Mouse (Mus musculus): ENCODE data around the gene Osbpl2. TPM values are rescaled to one million over a fixed set of nuclear protein-coding genes. Genes with fewer than 3 reads are reported as not detected.

The Osbpl2 gene
- polyA plus RNA-seq, 1 experiment from 2014 or later = 66.1 TPM

DNA sequence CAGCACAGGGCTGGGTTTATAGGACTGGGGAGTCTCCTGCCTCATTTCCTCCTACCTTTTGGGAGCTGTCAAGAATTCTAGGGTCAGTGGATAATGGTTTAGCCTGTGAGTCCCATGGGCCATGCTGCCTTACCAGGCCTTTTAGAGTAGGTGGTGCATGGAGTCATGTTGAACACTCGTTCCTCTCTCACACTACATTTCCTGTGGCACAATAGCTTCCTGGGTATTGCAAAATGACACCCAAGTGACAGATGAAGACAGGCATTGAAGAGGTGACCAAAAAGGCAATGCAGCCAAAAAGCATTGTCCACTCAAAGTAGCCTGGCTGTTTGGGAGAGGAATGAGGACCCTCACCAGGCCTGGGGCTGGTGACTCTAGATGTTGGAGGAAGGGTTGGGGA is 8.6 kb downstream of the Osbpl2 start:
- no peaks in the 10 kb centered on the region for H3K27me3 ChIP-seq
- no peak overlapping the region for H3K4me2 ChIP-seq (replicated peaks)
- no peak overlapping the region for H3K9ac ChIP-seq (replicated peaks)
- 80% methylated on average over 1 of the region's 1 CpGs for WGBS
- H3K4me3 ChIP-seq (replicated peaks) = no peak overlapping the region
- H3K4me1 ChIP-seq (replicated peaks) = peaks cover 29% of the 10 kb centered on the region
- no peaks in the 10 kb centered on the region for H3K9me3 ChIP-seq
- no peak for ATAC-seq
- H3K27ac ChIP-seq = no peak overlapping the region
- H3K36me3 ChIP-seq = peaks cover 7% of the 10 kb centered on the region; the same call in 1 of the 2 replicates

DNA sequence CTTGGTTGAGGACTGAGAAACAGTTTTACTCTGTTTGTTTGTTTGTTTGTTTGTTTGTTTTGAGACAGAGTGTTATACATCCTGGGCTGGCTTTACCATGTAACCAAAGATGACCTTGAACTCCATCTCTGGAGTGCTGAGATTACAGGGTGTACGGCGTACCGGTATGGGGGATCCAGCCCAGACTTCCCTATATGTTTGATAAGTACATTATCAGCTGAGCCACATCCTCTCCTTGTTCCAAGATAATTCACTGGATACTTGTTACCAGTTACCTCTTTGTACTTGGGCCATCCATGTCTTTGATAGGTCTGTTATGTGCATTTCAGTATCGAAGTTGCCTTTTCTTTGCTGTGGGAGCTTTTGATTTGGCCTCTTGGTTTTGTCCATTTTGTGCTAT is 14.1 kb downstream of the Osbpl2 start:
- no peak overlapping the region for H3K4me2 ChIP-seq (replicated peaks)
- WGBS = 98% methylated on average over 4 of the region's 4 CpGs
- no peak for ATAC-seq
- no peak overlapping the region for H3K9ac ChIP-seq (replicated peaks)
- H3K36me3 ChIP-seq = peaks cover 6% of the 10 kb centered on the region
- H3K27ac ChIP-seq = no peak overlapping the region
- no peaks in the 10 kb centered on the region for H3K27me3 ChIP-seq
- H3K9me3 ChIP-seq = no peaks in the 10 kb centered on the region
- H3K4me1 ChIP-seq (replicated peaks) = no peaks in the 10 kb centered on the region
- H3K4me3 ChIP-seq (replicated peaks) = no peak overlapping the region

DNA sequence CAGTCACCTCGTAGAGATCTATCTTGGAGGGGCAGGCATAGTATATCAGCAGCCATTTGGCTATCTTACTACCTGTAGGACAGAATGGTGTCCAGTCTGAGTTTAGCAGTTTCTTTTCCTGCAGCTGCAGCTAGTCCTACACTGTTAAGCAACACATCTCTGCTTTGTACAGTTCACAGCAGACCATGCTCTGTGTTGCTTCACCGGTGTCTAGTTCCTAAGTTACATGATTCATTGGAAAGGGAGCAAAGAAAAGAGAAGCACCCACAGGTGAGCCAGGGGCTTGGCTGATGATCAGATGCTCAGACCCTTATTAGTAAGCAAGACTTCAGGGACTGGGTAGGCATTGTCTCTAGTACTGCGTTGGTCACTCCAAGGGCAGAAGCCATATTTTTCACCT is 14.8 kb downstream of the Osbpl2 start:
- H3K27ac ChIP-seq = no peak overlapping the region
- H3K9ac ChIP-seq (replicated peaks) = no peak overlapping the region
- H3K4me1 ChIP-seq (replicated peaks) = no peaks in the 10 kb centered on the region
- no peak for ATAC-seq
- peaks cover 13% of the 10 kb centered on the region for H3K36me3 ChIP-seq
- H3K4me2 ChIP-seq (replicated peaks) = no peak overlapping the region
- no peaks in the 10 kb centered on the region for H3K9me3 ChIP-seq
- WGBS = 91% methylated on average over 3 of the region's 3 CpGs
- no peaks in the 10 kb centered on the region for H3K27me3 ChIP-seq
- H3K4me3 ChIP-seq (replicated peaks) = no peak overlapping the region

DNA sequence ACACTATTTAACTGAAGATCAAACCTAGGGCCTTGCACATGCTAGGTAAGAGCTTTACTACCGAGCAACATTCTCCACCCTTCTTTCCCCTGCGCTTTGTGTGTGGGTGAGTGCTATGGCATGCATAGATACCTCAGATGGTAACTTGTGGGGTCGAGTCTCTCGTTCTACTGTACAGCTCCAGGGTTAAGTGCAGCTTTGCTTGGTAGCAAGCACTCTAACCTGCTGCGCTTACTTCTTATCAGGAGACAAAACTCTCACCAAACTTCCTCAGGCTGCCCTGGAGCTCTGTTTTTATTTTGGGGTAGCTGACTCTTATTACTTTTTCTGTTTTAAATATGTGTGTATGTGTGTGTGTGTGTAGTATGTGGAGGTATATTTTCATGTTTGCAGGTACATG is 16.3 kb downstream of the Osbpl2 start:
- peaks cover 27% of the 10 kb centered on the region for H3K36me3 ChIP-seq
- H3K4me2 ChIP-seq (replicated peaks) = no peak overlapping the region
- no peak for ATAC-seq
- no peaks in the 10 kb centered on the region for H3K9me3 ChIP-seq
- no peaks in the 10 kb centered on the region for H3K4me1 ChIP-seq (replicated peaks)
- H3K4me3 ChIP-seq (replicated peaks) = no peak overlapping the region
- H3K9ac ChIP-seq (replicated peaks) = no peak overlapping the region
- H3K27me3 ChIP-seq = no peaks in the 10 kb centered on the region
- no peak overlapping the region for H3K27ac ChIP-seq
- WGBS = 91% methylated on average over 5 of the region's 5 CpGs

DNA sequence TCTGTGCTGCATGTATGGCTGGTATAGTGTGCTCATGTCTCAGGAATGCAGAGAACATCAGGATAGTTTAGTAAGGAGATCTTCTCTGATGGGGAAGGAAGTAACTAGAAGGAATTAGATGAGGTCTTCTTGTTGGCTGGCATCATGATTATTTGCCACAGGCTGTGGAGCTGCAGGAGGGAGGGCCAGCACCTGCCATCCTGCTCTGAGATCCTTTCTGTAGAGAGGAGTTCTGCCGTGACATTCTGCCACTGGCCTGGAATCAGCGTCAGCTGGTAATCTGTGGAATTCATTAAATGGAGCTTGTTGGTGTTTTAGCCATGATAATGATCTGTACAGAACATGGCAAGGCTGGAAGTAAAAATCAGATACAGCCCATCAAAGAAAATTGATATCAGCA is 27.0 kb downstream of the Osbpl2 start:
- Histone ChIP-seq H3K9me3 (no peaks in the 10 kb centered on the region), H3K4me3 (replicated peaks) (no peak overlapping the region), H3K9ac (replicated peaks) (no peak overlapping the region), H3K36me3 (peaks cover 93% of the 10 kb centered on the region), H3K4me2 (replicated peaks) (no peak overlapping the region), H3K4me1 (replicated peaks) (no peaks in the 10 kb centered on the region), H3K27ac (no peak overlapping the region), H3K27me3 (no peaks in the 10 kb centered on the region)
- 91% methylated on average over 2 of the region's 2 CpGs for WGBS
- no peak for ATAC-seq

DNA sequence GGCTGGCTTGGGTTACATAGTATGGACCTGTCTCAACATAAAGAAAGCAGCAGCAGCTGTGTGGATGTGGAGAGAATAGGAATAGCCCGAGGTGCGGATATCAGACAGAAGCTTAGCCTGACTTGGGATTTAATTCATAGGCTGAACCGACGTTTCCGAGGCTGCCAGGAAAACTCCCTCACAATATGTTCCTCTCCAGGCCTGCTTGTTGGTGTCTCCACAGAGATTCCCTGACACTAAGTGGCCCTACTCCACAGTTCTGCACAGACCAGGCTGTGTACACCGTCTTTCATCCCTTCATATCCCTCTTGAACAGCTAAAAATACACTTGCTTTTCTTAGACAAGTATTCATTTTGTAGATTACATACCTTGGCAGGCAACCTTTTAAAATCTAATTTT is 28.3 kb downstream of the Osbpl2 start:
- Histone ChIP-seq H3K4me3 (replicated peaks) (no peak overlapping the region), H3K9ac (replicated peaks) (no peak overlapping the region), H3K27ac (no peak overlapping the region), H3K36me3 (peaks cover 90% of the 10 kb centered on the region), H3K4me1 (replicated peaks) (no peaks in the 10 kb centered on the region), H3K9me3 (no peaks in the 10 kb centered on the region), H3K27me3 (no peaks in the 10 kb centered on the region), H3K4me2 (replicated peaks) (no peak overlapping the region)
- 84% methylated on average over 6 of the region's 6 CpGs for WGBS
- no peak for ATAC-seq

DNA sequence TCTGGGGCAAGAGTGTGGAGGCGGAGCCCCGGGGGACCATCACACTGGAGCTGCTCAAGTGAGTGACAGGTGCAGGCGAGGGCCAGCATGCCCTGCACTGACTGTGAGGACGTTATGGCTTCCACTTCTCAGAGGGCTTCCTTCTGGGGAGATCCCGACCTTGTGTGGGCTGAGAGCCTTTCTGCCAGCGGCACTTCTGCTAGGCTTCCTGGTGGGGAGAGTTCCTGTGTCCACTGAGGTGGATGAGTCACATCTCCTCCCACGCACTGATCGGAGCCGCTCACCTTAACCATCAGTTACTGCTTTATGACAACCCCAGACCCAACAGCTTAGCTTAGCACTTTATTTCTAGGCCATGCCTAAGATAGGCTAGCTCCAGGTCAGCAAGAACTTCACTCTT is 29.4 kb downstream of the Osbpl2 start:
- no peaks in the 10 kb centered on the region for H3K27me3 ChIP-seq
- H3K9me3 ChIP-seq = no peaks in the 10 kb centered on the region
- no peaks in the 10 kb centered on the region for H3K4me1 ChIP-seq (replicated peaks)
- H3K4me2 ChIP-seq (replicated peaks) = no peak overlapping the region
- peaks cover 94% of the 10 kb centered on the region for H3K36me3 ChIP-seq
- WGBS = 88% methylated on average over 9 of the region's 9 CpGs
- H3K27ac ChIP-seq = no peak overlapping the region
- H3K9ac ChIP-seq (replicated peaks) = no peak overlapping the region
- no peak for ATAC-seq
- no peak overlapping the region for H3K4me3 ChIP-seq (replicated peaks)

DNA sequence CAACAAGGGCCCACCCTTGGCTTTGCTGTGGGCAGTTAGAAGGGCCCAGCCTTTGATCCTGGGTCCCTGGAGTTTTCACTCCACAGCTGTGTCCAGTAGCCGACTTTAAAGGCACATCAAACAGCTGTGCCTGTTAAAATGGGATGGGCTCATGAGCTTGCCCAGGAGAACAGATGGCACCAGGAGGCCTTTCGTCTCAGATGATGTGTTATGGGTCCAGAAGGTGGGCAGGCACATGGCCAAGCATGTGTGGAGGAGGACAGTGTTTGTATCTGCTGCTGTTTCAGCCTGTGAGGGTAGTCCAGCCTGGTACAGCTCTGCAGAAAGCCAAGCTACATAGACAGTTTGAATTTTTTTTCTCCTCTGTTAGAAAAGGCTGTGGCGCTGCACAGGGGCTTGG is 35.7 kb downstream of the Osbpl2 start:
- ATAC-seq = no peak
- Histone ChIP-seq H3K36me3 (peaks cover 88% of the 10 kb centered on the region), H3K27ac (no peak overlapping the region), H3K4me1 (replicated peaks) (no peaks in the 10 kb centered on the region), H3K27me3 (no peaks in the 10 kb centered on the region), H3K4me2 (replicated peaks) (no peak overlapping the region), H3K9ac (replicated peaks) (no peak overlapping the region), H3K9me3 (no peaks in the 10 kb centered on the region), H3K4me3 (replicated peaks) (no peak overlapping the region)
- WGBS = 70% methylated on average over 3 of the region's 3 CpGs

DNA sequence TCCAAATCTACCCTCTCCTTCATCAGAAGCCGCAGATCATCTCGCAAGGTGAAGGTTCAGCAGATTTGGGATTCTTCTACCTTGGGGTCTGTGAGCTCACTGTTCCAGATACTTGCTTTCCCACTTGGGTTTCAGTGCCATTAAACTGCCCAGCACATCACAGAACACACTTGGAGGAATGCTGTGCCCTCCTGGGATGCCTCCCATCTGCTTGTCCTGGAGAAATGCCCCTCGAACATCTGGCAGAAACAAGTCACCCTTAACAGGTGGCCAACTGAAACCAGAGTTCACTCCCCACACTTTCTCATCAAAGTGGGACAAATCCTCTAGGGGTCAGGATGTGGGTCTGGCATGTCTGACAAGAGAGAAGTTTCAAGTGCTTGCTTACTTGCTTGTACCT is 39.5 kb downstream of the Osbpl2 start:
- Histone ChIP-seq H3K9ac (replicated peaks) (no peak overlapping the region), H3K27me3 (no peaks in the 10 kb centered on the region), H3K9me3 (no peaks in the 10 kb centered on the region), H3K27ac (no peak overlapping the region), H3K36me3 (peaks cover 89% of the 10 kb centered on the region), H3K4me3 (replicated peaks) (no peak overlapping the region), H3K4me2 (replicated peaks) (no peak overlapping the region), H3K4me1 (replicated peaks) (no peaks in the 10 kb centered on the region)
- 91% methylated on average over 3 of the region's 3 CpGs for WGBS
- no peak for ATAC-seq

DNA sequence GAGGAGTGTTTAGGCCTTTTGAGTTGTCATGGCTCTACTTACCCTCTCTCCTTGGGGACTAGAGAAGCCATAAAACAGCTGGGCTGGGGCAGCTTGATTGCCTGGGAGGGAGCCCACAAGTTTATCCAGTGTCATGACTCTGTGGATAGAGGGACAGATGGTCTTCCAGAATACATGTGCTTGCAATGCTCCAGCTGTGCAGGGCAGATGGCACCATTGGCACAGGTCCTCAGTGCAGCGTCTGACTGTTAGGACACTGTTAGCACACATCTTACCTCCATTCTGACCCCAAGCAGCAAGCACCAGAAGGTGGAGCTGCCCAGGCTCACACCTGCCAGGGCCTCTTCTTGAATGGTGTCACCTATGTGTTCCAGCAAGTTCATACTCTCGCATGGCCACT is 46.7 kb downstream of the Osbpl2 start:
- H3K4me1 ChIP-seq (replicated peaks) = peaks cover 5% of the 10 kb centered on the region
- no peak for ATAC-seq

DNA sequence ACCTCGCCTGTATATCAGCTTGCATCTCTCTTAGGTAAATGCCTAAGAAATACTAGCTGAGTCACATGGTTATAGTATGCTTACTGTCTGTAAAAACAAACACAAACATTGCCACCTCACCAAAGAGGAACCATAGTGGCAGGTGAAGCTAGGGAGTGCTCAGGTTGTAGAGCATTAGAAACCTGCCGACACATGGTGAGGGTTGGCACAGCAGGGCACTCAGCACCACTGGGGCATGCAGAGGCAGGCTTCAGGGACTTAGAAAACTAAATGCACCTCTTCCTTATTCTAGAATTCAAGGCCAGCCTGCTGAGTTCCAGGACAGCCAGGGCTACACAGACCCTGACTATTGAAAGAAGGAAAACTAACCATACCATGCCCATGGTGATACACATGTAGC is 47.8 kb downstream of the Osbpl2 start:
- Histone ChIP-seq H3K9me3 (no peaks in the 10 kb centered on the region), H3K27ac (no peak overlapping the region), H3K4me1 (replicated peaks) (peaks cover 7% of the 10 kb centered on the region), H3K4me2 (replicated peaks) (no peak overlapping the region), H3K4me3 (replicated peaks) (no peak overlapping the region), H3K27me3 (no peaks in the 10 kb centered on the region), H3K9ac (replicated peaks) (no peak overlapping the region), H3K36me3 (peaks cover 25% of the 10 kb centered on the region)
- no peak for ATAC-seq
- WGBS = 87% methylated on average over 2 of the region's 2 CpGs

More for the DNA sequence above, 46.7 kb downstream of the Osbpl2 start:
- no peak overlapping the region for H3K4me2 ChIP-seq (replicated peaks)
- no peak overlapping the region for H3K4me3 ChIP-seq (replicated peaks)
- H3K27ac ChIP-seq = no peak overlapping the region
- 93% methylated on average over 2 of the region's 2 CpGs for WGBS
- peaks cover 35% of the 10 kb centered on the region for H3K36me3 ChIP-seq
- H3K27me3 ChIP-seq = no peaks in the 10 kb centered on the region
- H3K9ac ChIP-seq (replicated peaks) = no peak overlapping the region
- H3K9me3 ChIP-seq = no peaks in the 10 kb centered on the region

DNA sequence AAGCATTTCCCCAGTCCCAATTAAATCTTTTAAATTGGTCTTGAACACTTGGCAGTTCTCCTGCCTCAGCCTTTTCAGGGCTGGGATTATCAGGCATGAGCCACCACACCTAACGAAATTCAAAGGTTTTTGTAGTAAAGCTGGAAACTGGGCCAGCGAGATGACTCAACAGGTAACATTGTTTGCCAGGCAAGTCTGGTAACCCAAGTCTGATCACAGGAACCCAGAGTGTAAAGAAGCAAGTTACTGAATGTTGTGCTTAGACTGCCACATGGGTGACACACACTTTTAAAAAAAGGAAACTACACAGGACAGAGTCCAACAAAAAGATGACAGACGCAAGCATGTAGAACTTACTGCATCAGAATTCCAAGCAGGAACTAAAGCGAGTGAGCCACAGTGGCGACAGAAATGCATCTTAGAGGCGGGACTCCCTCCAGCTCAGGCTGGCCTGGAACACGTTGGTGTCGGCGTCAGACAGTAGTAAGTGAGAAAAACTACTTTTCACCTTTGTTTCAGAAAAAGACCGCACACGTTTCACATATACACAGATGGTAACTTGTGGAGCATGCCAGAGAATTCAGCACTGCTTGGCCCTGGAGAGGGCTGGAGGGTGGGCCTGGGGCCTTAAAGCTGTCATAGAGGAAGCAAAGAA is 51.2 kb downstream of the Osbpl2 start:
- no peak for ATAC-seq
- Histone ChIP-seq H3K9me3 (no peaks in the 10 kb centered on the region), H3K4me2 (replicated peaks) (peak overlapping the region; percentile 100; the same call in 1 of the 2 replicates), H3K27ac (peak overlapping the region; percentile 39; the same call in 1 of the 2 replicates), H3K4me1 (replicated peaks) (peaks cover 27% of the 10 kb centered on the region), H3K27me3 (no peaks in the 10 kb centered on the region), H3K36me3 (peaks cover 27% of the 10 kb centered on the region), H3K4me3 (replicated peaks) (no peak overlapping the region), H3K9ac (replicated peaks) (no peak overlapping the region; the same call in 1 of the 2 replicates)
- WGBS = 88% methylated on average over 11 of the region's 11 CpGs

Data from midbrain, embryonic 13.5 days (tissue).